Mouse (Mus musculus) embryonic facial prominence, embryonic 10.5 days (tissue): Measurements from ENCODE around the gene Lrrc1. TPM values are rescaled to one million over a fixed set of nuclear protein-coding genes. Genes with fewer than 3 reads are reported as not detected.
A peak's percentile ranks its signal among the peaks of the same experiment; 100 is the strongest.

Source experiments
- DNase-seq: peaks from one replicate; pipeline ENCODE4 v3.0.0-alpha.2; 2017; ENCODE audit warnings: low spot score
- H3K27ac ChIP-seq: fragments of 300-500 bp; sonication (generic); replicated peaks from 2 replicates; pipeline ENCODE4 v1.5.1; 2016; ENCODE audit warnings: mild to moderate bottlenecking
- H3K27me3 ChIP-seq: fragments of 300-500 bp; sonication (generic); replicated peaks from 2 replicates; pipeline ENCODE4 v1.6.1; 2016; ENCODE audit warnings: low read depth, mild to moderate bottlenecking; ENCODE audit not compliant: poor library complexity, severe bottlenecking
- H3K36me3 ChIP-seq: fragments of 300-500 bp; sonication (generic); replicated peaks from 2 replicates; pipeline ENCODE4 v1.6.1; 2016; ENCODE audit warnings: mild to moderate bottlenecking, moderate library complexity
- H3K4me1 ChIP-seq: fragments of 300-500 bp; sonication (generic); 2 replicates; pipeline ENCODE4 v1.6.1; 2016
- H3K4me3 ChIP-seq: fragments of 300-500 bp; sonication (generic); 2 replicates; pipeline ENCODE4 v1.5.1; 2016; ENCODE audit warnings: mild to moderate bottlenecking, moderate library complexity
- H3K9me3 ChIP-seq: fragments of 300-500 bp; sonication (generic); 2 replicates; pipeline ENCODE4 v1.6.1; 2016; ENCODE audit warnings: mild to moderate bottlenecking
- WGBS: fragments of 180-500 bp; shearing (Covaris S2); methylation state at CpG from one replicate; pipeline ENCODE4 v1.1.7; 2016; 5-methylcytosine and 5-hydroxymethylcytosine counted together
- polyA plus RNA-seq: library from polyadenylated mRNA; unstranded; fragments of >200 nt; fragmentation: Nextera tagmentation; extraction: Ambion mirVana; gene quantifications from 2 replicates; pipeline ENCODE4 v1.2.1, GENCODE M21; 2016

Lrrc1 gene
- polyA plus RNA-seq, 1 experiment from 2014 or later: 8.7 TPM

DNA sequence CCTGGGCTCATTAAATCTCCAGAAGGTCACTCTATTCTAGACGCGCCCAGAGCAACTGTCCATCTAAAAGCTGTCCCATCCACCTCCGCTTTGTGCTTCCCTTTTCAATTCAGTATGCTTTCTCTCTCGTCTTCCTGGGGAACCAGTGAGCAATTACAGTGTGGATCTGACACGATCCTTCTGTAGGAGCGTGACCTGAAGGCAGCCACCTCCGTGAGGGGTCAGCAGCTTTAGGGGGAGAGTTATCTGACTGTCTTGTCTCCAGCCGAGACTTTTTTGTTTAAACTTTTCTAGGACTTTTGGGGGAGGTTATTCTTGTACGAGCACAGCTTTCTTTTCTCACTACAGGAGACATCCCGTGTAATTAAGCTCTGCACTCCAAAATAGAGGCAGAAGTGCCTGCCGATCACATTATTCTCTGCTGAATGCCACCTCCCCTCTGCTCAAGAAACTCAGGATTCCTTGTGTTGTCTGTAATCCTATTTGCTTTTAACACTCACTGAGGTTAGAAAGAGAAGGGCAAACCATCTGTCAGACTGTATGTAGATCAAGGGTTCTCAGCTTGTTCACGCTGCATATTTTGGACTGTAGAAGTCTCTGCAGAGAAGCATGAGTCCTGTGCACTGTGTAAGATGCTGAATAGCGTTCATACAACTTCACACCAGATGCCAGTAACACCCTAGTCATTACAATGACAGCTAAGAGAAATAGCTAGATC lies 24.3 kb upstream of the Lrrc1 start:
- Histone ChIP-seq H3K9me3 (no peaks in the 10 kb centered on the region), H3K4me1 (peaks cover 3% of the 10 kb centered on the region; the same call in 1 of the 2 replicates), H3K4me3 (no peak overlapping the region), H3K27me3 (no peaks in the 10 kb centered on the region), H3K27ac (no peak overlapping the region), H3K36me3 (no peaks in the 10 kb centered on the region)
- no peak for DNase-seq
- WGBS: 43% methylated on average over 13 of the region's 13 CpGs

GRCm38 (mm10) chr9:77561827-77562226 lies 17.2 kb upstream of the Lrrc1 start:
- Histone ChIP-seq H3K27me3 (no peaks in the 10 kb centered on the region), H3K36me3 (no peaks in the 10 kb centered on the region), H3K9me3 (peaks cover 14% of the 10 kb centered on the region; the same call in 1 of the 2 replicates), H3K27ac (no peak overlapping the region), H3K4me1 (no peaks in the 10 kb centered on the region), H3K4me3 (no peak overlapping the region)
- no peak for DNase-seq

GRCm38 (mm10) chr9:77557963-77558362 lies 13.3 kb upstream of the Lrrc1 start:
- H3K9me3 ChIP-seq: peaks cover 10% of the 10 kb centered on the region; the same call in 1 of the 2 replicates
- H3K36me3 ChIP-seq: no peaks in the 10 kb centered on the region
- no peaks in the 10 kb centered on the region for H3K4me1 ChIP-seq
- no peak overlapping the region for H3K27ac ChIP-seq
- H3K27me3 ChIP-seq: no peaks in the 10 kb centered on the region
- WGBS: 79% methylated on average over 3 of the region's 3 CpGs
- H3K4me3 ChIP-seq: no peak overlapping the region
- DNase-seq: no peak

DNA sequence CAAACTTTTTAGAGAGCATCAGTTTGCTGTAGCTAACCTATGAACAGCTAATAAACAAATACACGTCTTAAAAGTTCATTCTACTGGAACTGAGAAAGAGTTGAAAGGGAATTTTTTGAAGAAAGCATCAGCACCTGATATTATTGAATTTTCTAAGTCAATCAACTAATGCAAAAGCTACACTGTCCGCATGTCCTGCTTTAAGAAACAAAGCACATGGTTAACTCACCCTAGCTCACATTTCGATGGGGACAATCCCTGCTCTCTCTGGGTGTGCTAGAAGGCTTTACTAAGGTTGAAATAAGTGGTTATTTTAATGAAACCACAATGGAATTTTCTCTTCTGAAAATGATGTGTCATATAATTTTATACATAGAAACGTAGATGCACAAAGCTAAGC lies 12.5 kb upstream of the Lrrc1 start:
- no peak for DNase-seq
- H3K36me3 ChIP-seq: no peaks in the 10 kb centered on the region
- no peak overlapping the region for H3K4me3 ChIP-seq
- no peak overlapping the region for H3K27ac ChIP-seq
- H3K4me1 ChIP-seq: no peaks in the 10 kb centered on the region
- H3K27me3 ChIP-seq: no peaks in the 10 kb centered on the region
- WGBS: 88% methylated on average over 4 of the region's 4 CpGs
- 0 out of 2 replicates have a peak, but pooled peaks cover 4% of the 10 kb centered on the region for H3K9me3 ChIP-seq

DNA sequence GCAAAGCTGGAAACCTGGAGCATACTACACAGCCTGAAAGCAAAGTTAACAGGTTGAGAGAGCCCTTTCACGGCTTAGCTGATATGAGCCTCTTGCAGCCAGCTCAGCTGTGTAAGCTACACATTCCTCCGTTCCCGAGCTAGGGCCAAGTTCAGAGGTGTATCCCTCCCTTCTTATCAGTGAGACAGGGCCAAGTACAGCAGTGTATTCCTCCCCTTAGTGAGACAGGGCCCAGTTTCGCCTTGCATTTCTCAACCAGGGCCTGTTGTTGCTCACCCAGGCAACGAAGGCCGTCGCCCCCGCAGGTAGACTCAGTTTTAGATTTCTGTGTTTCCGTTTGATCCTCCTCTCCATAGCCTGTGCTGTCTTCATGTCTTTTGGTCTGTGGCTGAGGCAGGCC lies 11.8 kb upstream of the Lrrc1 start:
- Histone ChIP-seq H3K36me3 (no peaks in the 10 kb centered on the region), H3K27me3 (no peaks in the 10 kb centered on the region), H3K27ac (no peak overlapping the region), H3K4me3 (no peak overlapping the region), H3K4me1 (no peaks in the 10 kb centered on the region), H3K9me3 (no peaks in the 10 kb centered on the region)
- DNase-seq: no peak
- 89% methylated on average over 9 of the region's 9 CpGs for WGBS

- WGBS: 68% methylated on average over 2 of the region's 2 CpGs
These were observed 8.8 kb upstream of the Lrrc1 start for GRCm38 (mm10) chr9:77553465-77553864.

GRCm38 (mm10) chr9:77551036-77551512 lies 6.4 kb upstream of the Lrrc1 start:
- WGBS: 68% methylated on average over 7 of the region's 7 CpGs
- Histone ChIP-seq H3K4me3 (no peak overlapping the region), H3K36me3 (no peaks in the 10 kb centered on the region), H3K27ac (no peak overlapping the region), H3K27me3 (no peaks in the 10 kb centered on the region), H3K9me3 (no peaks in the 10 kb centered on the region), H3K4me1 (peaks cover under 1% of the 10 kb centered on the region)
- DNase-seq: no peak

More at GRCm38 (mm10) chr9:77553465-77553864, 8.8 kb upstream of the Lrrc1 start:
- no peak for DNase-seq
- no peaks in the 10 kb centered on the region for H3K4me1 ChIP-seq
- H3K27ac ChIP-seq: no peak overlapping the region
- H3K27me3 ChIP-seq: no peaks in the 10 kb centered on the region
- no peaks in the 10 kb centered on the region for H3K9me3 ChIP-seq
- no peaks in the 10 kb centered on the region for H3K36me3 ChIP-seq
- no peak overlapping the region for H3K4me3 ChIP-seq

DNA sequence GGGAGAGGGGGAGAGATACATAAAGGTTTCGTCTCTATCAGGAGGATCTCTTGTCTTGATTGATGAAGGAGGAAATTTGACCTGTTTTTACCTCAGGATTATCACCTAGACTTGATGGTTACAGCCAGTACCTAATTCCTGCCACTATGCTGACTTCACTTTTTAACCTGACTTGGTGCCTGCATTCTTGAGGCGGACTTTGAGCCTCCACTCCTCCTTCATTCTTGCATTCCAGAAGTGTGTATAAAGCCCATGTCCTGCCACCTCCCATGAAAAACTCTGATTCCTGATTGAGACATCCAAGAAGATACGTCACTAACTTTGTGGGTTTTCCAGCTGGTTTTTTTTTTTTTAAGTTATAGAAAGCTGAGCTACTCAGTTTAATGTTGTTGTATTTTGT lies 1.3 kb upstream of the Lrrc1 start:
- Histone ChIP-seq H3K4me3 (peak overlapping the region; percentile 88; the same call in 1 of the 2 replicates), H3K36me3 (no peaks in the 10 kb centered on the region), H3K4me1 (peaks cover 33% of the 10 kb centered on the region), H3K27ac (no peak overlapping the region), H3K27me3 (0 out of 2 replicates have a peak, but pooled peaks cover 4% of the 10 kb centered on the region), H3K9me3 (no peaks in the 10 kb centered on the region)
- DNase-seq: no peak
- 50% methylated on average over 3 of the region's 3 CpGs for WGBS

DNA sequence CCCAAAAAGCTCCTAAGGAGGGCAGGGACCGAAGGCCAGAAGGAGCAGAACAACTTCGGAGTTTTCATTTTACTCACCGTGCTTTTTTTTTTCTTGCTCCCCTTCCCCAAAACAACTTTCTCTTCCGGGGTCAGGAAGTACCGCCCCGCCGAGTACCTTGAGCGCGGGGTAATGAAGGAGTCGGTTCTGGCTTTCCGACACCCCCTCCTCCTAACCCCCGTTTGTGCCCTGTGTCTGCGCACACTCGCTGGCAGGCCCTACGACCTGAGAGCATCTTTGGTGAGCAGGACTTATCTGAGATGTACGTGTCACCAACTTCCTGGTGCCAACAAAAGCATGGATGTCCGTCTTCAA lies 375 bp upstream of the Lrrc1 start:
- Histone ChIP-seq H3K4me3 (peak overlapping the region; percentile 88), H3K27me3 (0 out of 2 replicates have a peak, but pooled peaks cover 4% of the 10 kb centered on the region), H3K9me3 (no peaks in the 10 kb centered on the region), H3K27ac (peak overlapping the region; percentile 87), H3K36me3 (no peaks in the 10 kb centered on the region), H3K4me1 (peaks cover 33% of the 10 kb centered on the region)
- WGBS: under 1% methylated on average over 17 of the region's 17 CpGs
- no peak for DNase-seq

GRCm38 (mm10) chr9:77543351-77544321 lies 1.0 kb downstream of the Lrrc1 start:
- peak overlapping the region; percentile 87 for H3K27ac ChIP-seq
- DNase-seq: peak; percentile 67
- H3K4me1 ChIP-seq: peaks cover 33% of the 10 kb centered on the region
- H3K9me3 ChIP-seq: no peaks in the 10 kb centered on the region
- no peaks in the 10 kb centered on the region for H3K36me3 ChIP-seq
- H3K4me3 ChIP-seq: peak overlapping the region; percentile 88
- under 1% methylated on average over 40 of the region's 40 CpGs for WGBS
- H3K27me3 ChIP-seq: 0 out of 2 replicates have a peak, but pooled peaks cover 4% of the 10 kb centered on the region

- no peaks in the 10 kb centered on the region for H3K9me3 ChIP-seq
These were observed 3.1 kb downstream of the Lrrc1 start for GRCm38 (mm10) chr9:77541556-77541955.

GRCm38 (mm10) chr9:77539232-77539631 lies 5.4 kb downstream of the Lrrc1 start:
- DNase-seq: no peak
- H3K27ac ChIP-seq: no peak overlapping the region
- H3K36me3 ChIP-seq: no peaks in the 10 kb centered on the region
- no peak overlapping the region for H3K4me3 ChIP-seq
- H3K9me3 ChIP-seq: no peaks in the 10 kb centered on the region
- peaks cover 4% of the 10 kb centered on the region; the same call in 1 of the 2 replicates for H3K27me3 ChIP-seq
- WGBS: 89% methylated on average over 9 of the region's 9 CpGs
- H3K4me1 ChIP-seq: peaks cover 56% of the 10 kb centered on the region

More at GRCm38 (mm10) chr9:77541556-77541955, 3.1 kb downstream of the Lrrc1 start:
- no peak for DNase-seq
- 0 out of 2 replicates have a peak, but pooled peaks cover 4% of the 10 kb centered on the region for H3K27me3 ChIP-seq
- no peak overlapping the region for H3K4me3 ChIP-seq
- H3K4me1 ChIP-seq: peaks cover 46% of the 10 kb centered on the region
- no peak overlapping the region for H3K27ac ChIP-seq
- 95% methylated on average over 7 of the region's 7 CpGs for WGBS
- no peaks in the 10 kb centered on the region for H3K36me3 ChIP-seq
